Mouse (Mus musculus): ENCODE results near the gene 6030445D17Rik. TPM values are rescaled to one million over a fixed set of nuclear protein-coding genes. Genes with fewer than 3 reads are reported as not detected.

6030445D17Rik gene
- total RNA-seq, 2 experiments from 2014 or later = 0.25 to 0.68 TPM

Other genes starting within 250 kb of the 6030445D17Rik start
- under 1 TPM; 0.63 to 0.74 TPM for gene Tcea3, start 214.5 kb upstream of the 6030445D17Rik start, total RNA-seq (2021)
- gene Zfp46, start 177.6 kb upstream of the 6030445D17Rik start, total RNA-seq (2021) = 10 to 100 TPM; 61.7 to 63.2 TPM
- gene Hnrnpr, start 151.3 kb upstream of the 6030445D17Rik start, total RNA-seq (2021) = 10 to 100 TPM; 80.1 to 83.0 TPM
- 1 to 10 TPM; 1.9 to 7.2 TPM for gene Htr1d, start 38.7 kb upstream of the 6030445D17Rik start, total RNA-seq (2021)
- gene Luzp1, start 7.5 kb downstream of the 6030445D17Rik start, total RNA-seq (2021) = 10 to 100 TPM; 74.6 to 75.0 TPM
- 10 to 100 TPM; 95.6 to 96.1 TPM for gene Kdm1a, start 140.5 kb downstream of the 6030445D17Rik start, total RNA-seq (2021)
- gene Tex46, start 148.2 kb downstream of the 6030445D17Rik start, total RNA-seq (2021) = not detected
- gene Lactbl1, start 160.4 kb downstream of the 6030445D17Rik start, total RNA-seq (2021) = under 1 TPM in 1 of 2 experiments, not detected in 1; 0.15 TPM